Mouse (Mus musculus) C2C12 (cell line): Measurements from ENCODE around the gene Ntmt1. TPM values are rescaled to one million over a fixed set of nuclear protein-coding genes. Genes with fewer than 3 reads are reported as not detected.

Experiments used
- H3K27me3 ChIP-seq: one replicate; pipeline ENCODE4 v1.6.1; 2011; ENCODE audit not compliant: control insufficient read depth, insufficient read depth, insufficient read length
- H3K36me3 ChIP-seq: one replicate; pipeline ENCODE4 v1.6.1; 2011; ENCODE audit not compliant: control insufficient read depth, insufficient read depth
- H3K4me3 ChIP-seq: one replicate; pipeline ENCODE4 v1.5.1; 2011; ENCODE audit warnings: mild to moderate bottlenecking, control low read depth; ENCODE audit not compliant: poor library complexity, insufficient read depth, severe bottlenecking
- H3K79me2 ChIP-seq: one replicate; pipeline ENCODE4 v1.6.1; 2011; ENCODE audit not compliant: control insufficient read depth, insufficient read depth
- H3K79me3 ChIP-seq: one replicate; pipeline ENCODE4 v1.6.1; 2011; ENCODE audit warnings: low read depth, control low read depth
- H3ac ChIP-seq: one replicate; pipeline ENCODE3; 2011; ENCODE audit warnings: low read depth; ENCODE audit not compliant: control insufficient read depth, insufficient read length
- CEBPB ChIP-seq: IDR thresholded peaks from one replicate; pipeline ENCODE4 v1.6.1; 2011; ENCODE audit warnings: low read depth, mild to moderate bottlenecking, control low read depth, moderate library complexity
- CTCF ChIP-seq: IDR thresholded peaks from one replicate; pipeline ENCODE4 v1.5.1; 2011; ENCODE audit not compliant: control insufficient read depth, insufficient read depth, insufficient read length
- FOSL1 ChIP-seq: IDR thresholded peaks from one replicate; pipeline ENCODE4 v1.8.0; 2011; ENCODE audit warnings: mild to moderate bottlenecking, low read length; ENCODE audit not compliant: poor library complexity, insufficient read depth, severe bottlenecking
- MAX ChIP-seq: IDR thresholded peaks from one replicate; pipeline ENCODE4 v1.6.1; 2011; ENCODE audit warnings: mild to moderate bottlenecking, control low read depth
- MYOD1 ChIP-seq: IDR thresholded peaks from one replicate; pipeline ENCODE4 v1.6.1; 2011; ENCODE audit warnings: low read depth; ENCODE audit not compliant: control insufficient read depth, insufficient read length
- MYOG ChIP-seq: IDR thresholded peaks from one replicate; pipeline ENCODE4 v1.6.1; 2011; ENCODE audit not compliant: control insufficient read depth, insufficient read length; ENCODE audit errors: extremely low read depth
- USF1 ChIP-seq: IDR thresholded peaks from one replicate; pipeline ENCODE4 v1.6.1; 2011; ENCODE audit warnings: low read depth, mild to moderate bottlenecking, control low read depth, moderate library complexity
- polyA plus RNA-seq: library from polyadenylated mRNA; unstranded; fragments of >200 nt; fragmentation: generic; extraction: Trizol; gene quantifications from one replicate; pipeline ENCODE4 v1.2.1, GENCODE M21; 2012; ENCODE audit warnings: missing spikeins

Gene Ntmt1
- polyA plus RNA-seq, 1 experiment = 64.7 TPM

DNA sequence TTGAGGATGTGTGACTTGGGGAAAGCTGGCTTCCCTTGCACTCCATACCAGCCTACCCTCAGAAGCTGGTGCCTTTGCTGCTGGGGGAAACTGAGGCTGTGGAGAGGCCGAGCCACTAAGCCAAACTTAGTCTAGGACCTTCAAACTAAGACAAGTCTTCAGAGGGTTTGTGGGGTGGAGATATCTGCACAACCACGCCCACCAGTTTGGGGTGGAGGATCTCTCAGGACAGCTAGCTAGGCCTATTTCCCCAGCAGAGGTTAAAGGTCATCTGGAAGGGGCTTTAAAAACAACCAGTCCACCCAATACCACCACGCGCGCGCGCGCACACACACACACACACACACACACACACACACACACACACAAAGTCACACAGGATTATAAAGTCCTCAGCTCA is 38.6 kb downstream of the Ntmt1 start:
- Histone ChIP-seq H3K4me3 (peak overlapping the region; percentile 67), H3K36me3 (peaks cover 8% of the 10 kb centered on the region), H3K27me3 (no peaks in the 10 kb centered on the region), H3K79me2 (peaks cover 51% of the 10 kb centered on the region), H3K79me3 (peaks cover 26% of the 10 kb centered on the region), H3ac (peak overlapping the region; percentile 66)
- no peak for TF ChIP-seq FOSL1
- no peak for TF ChIP-seq MYOG
- TF ChIP-seq MAX = no peak
- TF ChIP-seq CEBPB = no peak
- no peak for TF ChIP-seq MYOD1
- no peak for TF ChIP-seq CTCF
- no peak for TF ChIP-seq USF1

DNA sequence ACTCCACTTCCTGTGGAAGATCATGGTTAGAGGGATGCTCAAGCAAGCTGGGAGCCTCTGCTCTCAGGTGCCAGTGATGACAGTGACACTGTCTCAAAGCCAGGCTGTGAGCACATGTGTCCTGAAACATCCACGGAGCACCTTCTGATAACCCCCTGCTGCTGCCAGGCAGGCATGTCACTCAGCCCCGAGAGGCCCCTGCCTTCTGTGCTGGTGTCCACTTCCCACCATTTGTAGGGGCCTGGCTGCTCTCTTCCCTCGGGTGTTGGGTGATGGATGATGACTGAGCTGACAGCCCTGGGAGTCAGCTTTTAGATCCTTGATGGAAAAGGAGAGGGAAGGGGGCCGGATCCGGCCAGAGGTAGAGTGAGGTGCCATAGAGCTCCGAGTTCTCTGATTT is 39.1 kb downstream of the Ntmt1 start:
- Histone ChIP-seq H3ac (peak overlapping the region; percentile 71), H3K4me3 (peak overlapping the region; percentile 67), H3K79me3 (peaks cover 31% of the 10 kb centered on the region), H3K27me3 (no peaks in the 10 kb centered on the region), H3K36me3 (peaks cover 12% of the 10 kb centered on the region), H3K79me2 (peaks cover 56% of the 10 kb centered on the region)
- TF ChIP-seq USF1 (no peak), MYOG (no peak), FOSL1 (no peak), MYOD1 (peak; percentile 57)

DNA sequence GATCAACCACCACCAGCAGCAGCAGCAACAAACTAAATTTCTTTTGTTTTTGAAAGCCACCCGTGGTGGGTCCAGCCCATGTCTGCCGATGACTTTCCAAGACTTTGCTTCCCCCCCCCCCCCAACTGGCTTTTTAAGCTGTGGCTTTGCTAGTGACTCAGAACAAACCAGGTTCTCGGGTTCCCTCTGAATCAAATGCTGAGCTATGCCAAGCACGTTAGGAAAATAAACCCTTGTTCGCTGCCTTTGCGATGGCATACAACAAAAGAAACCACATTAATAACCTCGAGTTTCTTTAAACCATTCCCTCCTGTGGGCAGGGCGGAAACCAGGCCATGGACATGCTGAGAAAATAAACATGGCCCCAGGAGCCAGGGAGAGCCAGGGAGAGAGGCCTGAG is 40.6 kb downstream of the Ntmt1 start:
- TF ChIP-seq FOSL1 = peak; percentile 73
- TF ChIP-seq CEBPB = no peak
- TF ChIP-seq MAX = peak; percentile 86
- H3K79me2 ChIP-seq = peaks cover 70% of the 10 kb centered on the region
- no peak overlapping the region for H3ac ChIP-seq
- H3K27me3 ChIP-seq = no peaks in the 10 kb centered on the region
- H3K36me3 ChIP-seq = peaks cover 26% of the 10 kb centered on the region
- no peak overlapping the region for H3K4me3 ChIP-seq
- H3K79me3 ChIP-seq = peaks cover 42% of the 10 kb centered on the region

DNA sequence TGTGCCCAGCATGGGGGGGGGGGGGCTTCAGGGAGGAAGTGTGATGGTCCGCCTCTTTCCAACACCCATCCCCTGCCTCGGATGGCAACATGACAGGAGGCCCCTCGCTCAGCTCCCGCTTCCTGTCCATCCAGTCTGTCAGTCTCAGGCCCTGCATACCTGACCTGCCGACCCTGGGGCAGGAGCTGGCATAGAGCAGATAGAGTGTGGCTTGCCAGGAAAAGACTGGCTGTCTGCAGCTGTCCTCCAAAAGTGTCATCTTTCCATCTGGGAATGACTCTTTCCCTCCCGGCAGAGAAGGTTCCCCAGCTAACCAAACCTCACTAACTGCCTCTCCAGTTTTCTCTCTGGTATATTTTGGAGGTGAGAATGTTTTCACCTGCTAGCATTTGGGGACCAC is 43.0 kb downstream of the Ntmt1 start:
- peaks cover 49% of the 10 kb centered on the region for H3K79me3 ChIP-seq
- TF ChIP-seq CTCF = no peak
- TF ChIP-seq FOSL1 = no peak
- peak; percentile 1 for TF ChIP-seq MAX
- TF ChIP-seq CEBPB = no peak
- TF ChIP-seq USF1 = no peak
- TF ChIP-seq MYOD1 = peak; percentile 82
- no peak for TF ChIP-seq MYOG
- H3K27me3 ChIP-seq = no peaks in the 10 kb centered on the region
- H3K4me3 ChIP-seq = no peak overlapping the region
- peaks cover 29% of the 10 kb centered on the region for H3K36me3 ChIP-seq
- peaks cover 82% of the 10 kb centered on the region for H3K79me2 ChIP-seq
- no peak overlapping the region for H3ac ChIP-seq

DNA sequence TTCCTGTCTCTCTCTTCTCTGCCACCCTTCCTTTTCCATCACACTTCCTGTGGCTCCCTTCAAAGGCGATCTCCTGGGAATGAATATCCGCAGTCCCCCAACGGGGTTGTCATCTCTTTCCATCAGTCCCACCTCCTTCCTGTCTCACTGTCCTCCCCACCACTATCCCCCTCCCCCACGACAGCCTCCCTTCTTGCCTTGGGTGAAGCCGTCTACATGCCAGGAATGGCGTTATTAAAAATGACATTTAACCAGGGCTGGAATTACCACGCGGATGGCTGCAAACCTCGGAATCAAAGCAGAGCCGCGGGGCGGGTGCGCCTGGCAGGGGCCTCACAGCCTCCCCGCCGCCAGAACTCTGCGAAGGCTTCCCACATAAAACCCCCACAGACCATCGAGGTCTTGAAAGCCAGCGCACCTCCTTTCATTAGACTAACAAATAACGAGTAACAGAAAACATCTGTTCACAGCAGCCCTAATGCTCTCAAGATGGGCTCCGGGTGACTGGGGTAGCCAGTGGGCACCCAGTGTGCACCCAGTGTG is 45.2 kb downstream of the Ntmt1 start:
- no peak overlapping the region for H3K4me3 ChIP-seq
- H3K79me3 ChIP-seq = peaks cover 43% of the 10 kb centered on the region
- H3K27me3 ChIP-seq = no peaks in the 10 kb centered on the region
- peaks cover 29% of the 10 kb centered on the region for H3K36me3 ChIP-seq
- no peak overlapping the region for H3ac ChIP-seq
- H3K79me2 ChIP-seq = peaks cover 82% of the 10 kb centered on the region
- TF ChIP-seq FOSL1 (no peak), MYOD1 (no peak), MAX (no peak), CTCF (no peak), USF1 (no peak), CEBPB (no peak), MYOG (no peak)

DNA sequence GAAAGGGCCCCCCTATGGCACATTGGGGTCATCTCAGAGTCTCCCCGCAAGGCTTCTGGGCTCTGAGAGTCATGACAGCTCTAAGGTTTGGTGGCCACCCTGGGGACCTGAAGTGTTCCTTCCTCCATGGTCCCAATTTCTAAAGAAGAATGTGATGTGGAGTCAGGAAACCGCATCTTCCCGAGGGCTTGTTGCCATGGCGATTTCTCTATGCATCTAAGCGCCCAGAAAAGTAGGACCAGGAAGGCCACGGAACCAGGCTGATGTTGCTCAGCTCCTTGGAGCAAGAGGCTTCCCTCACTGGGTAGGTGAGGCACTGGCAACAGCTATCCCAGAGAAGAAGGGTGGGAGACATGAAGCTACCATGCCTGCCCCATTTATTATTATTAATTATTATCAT is 49.5 kb downstream of the Ntmt1 start:
- TF ChIP-seq CEBPB = no peak
- TF ChIP-seq CTCF = no peak
- TF ChIP-seq USF1 = no peak
- no peak for TF ChIP-seq MYOG
- no peak for TF ChIP-seq MYOD1
- Histone ChIP-seq H3K4me3 (no peak overlapping the region), H3K27me3 (no peaks in the 10 kb centered on the region), H3ac (no peak overlapping the region), H3K36me3 (peaks cover 13% of the 10 kb centered on the region), H3K79me2 (peaks cover 89% of the 10 kb centered on the region), H3K79me3 (peaks cover 36% of the 10 kb centered on the region)
